Mouse (Mus musculus) lung, postnatal 14 days (tissue): ENCODE data around the gene Sstr4.

Experiments
- DNase-seq: peaks from one replicate; pipeline ENCODE4 v3.0.0; 2021

The Sstr4 gene

GRCm38 (mm10) chr2:148396209-148396608 lies 1.1 kb downstream of the Sstr4 start:
- DNase-seq: no peak

- DNase-seq: no peak
Observed at GRCm38 (mm10) chr2:148397015-148397783, 2.1 kb downstream of the Sstr4 start.

- peak; percentile 68 for DNase-seq
Observed at GRCm38 (mm10) chr2:148397784-148398100, 2.6 kb downstream of the Sstr4 start.

GRCm38 (mm10) chr2:148398901-148399685 lies 3.9 kb downstream of the Sstr4 start:
- no peak for DNase-seq

- DNase-seq: no peak
Observed at GRCm38 (mm10) chr2:148402227-148402626, 7.1 kb downstream of the Sstr4 start.

- no peak for DNase-seq
Observed at GRCm38 (mm10) chr2:148404906-148405305, 9.8 kb downstream of the Sstr4 start.

- DNase-seq: peak; percentile 59
Observed at GRCm38 (mm10) chr2:148406160-148406970, 11.2 kb downstream of the Sstr4 start.

GRCm38 (mm10) chr2:148406971-148407869 lies 12.1 kb downstream of the Sstr4 start:
- DNase-seq: peak; percentile 67

GRCm38 (mm10) chr2:148407870-148408760 lies 13.0 kb downstream of the Sstr4 start, which contains the start of gene Thbd:
Gene Thbd (minus strand): TSS chr2:148408188.
- DNase-seq: peak; percentile 88

- DNase-seq: no peak
Observed at GRCm38 (mm10) chr2:148408761-148409120, 13.6 kb downstream of the Sstr4 start.

GRCm38 (mm10) chr2:148409141-148409540 lies 14.0 kb downstream of the Sstr4 start:
- peak; percentile 88 for DNase-seq

GRCm38 (mm10) chr2:148409821-148410220 lies 14.7 kb downstream of the Sstr4 start:
- DNase-seq: no peak

- no peak for DNase-seq
Observed at GRCm38 (mm10) chr2:148419151-148419550, 24.0 kb downstream of the Sstr4 start.

- no peak for DNase-seq
Observed at GRCm38 (mm10) chr2:148419776-148420175, 24.6 kb downstream of the Sstr4 start.

GRCm38 (mm10) chr2:148421112-148421511 lies 26.0 kb downstream of the Sstr4 start:
- no peak for DNase-seq

- no peak for DNase-seq
Observed at GRCm38 (mm10) chr2:148421706-148422105, 26.6 kb downstream of the Sstr4 start.

- DNase-seq: no peak
Observed at GRCm38 (mm10) chr2:148425709-148426382, 30.7 kb downstream of the Sstr4 start.

- no peak for DNase-seq
Observed at GRCm38 (mm10) chr2:148427553-148427952, 32.4 kb downstream of the Sstr4 start.

GRCm38 (mm10) chr2:148428523-148428922 lies 33.4 kb downstream of the Sstr4 start:
- no peak for DNase-seq

- no peak for DNase-seq
Observed at GRCm38 (mm10) chr2:148429001-148429505, 33.9 kb downstream of the Sstr4 start.
